Mouse (Mus musculus) testis, adult 2 months (tissue): ENCODE measurements around the gene Erc1.

Experiments used
- CTCF ChIP-seq: fragments of 200-500 bp; IDR thresholded peaks from 2 replicates; pipeline ENCODE4 v1.5.1; 2012; ENCODE audit warnings: low read depth, mild to moderate bottlenecking, inconsistent platforms, low read length, moderate library complexity; ENCODE audit not compliant: control insufficient read depth, insufficient read depth, insufficient replicate concordance
- POLR2A ChIP-seq: fragments of 200-500 bp; IDR thresholded peaks from 2 replicates; pipeline ENCODE4 v1.6.1; 2012; ENCODE audit warnings: low read depth, mild to moderate bottlenecking, inconsistent platforms, low read length, moderate library complexity; ENCODE audit not compliant: control insufficient read depth

GRCm38 (mm10) chr6:119768778-119769177 lies 79.2 kb downstream of the Erc1 start:
- TF ChIP-seq CTCF = no peak
- no peak for TF ChIP-seq POLR2A
